Mouse (Mus musculus): ENCODE data around the gene Lgals2.

GRCm38 (mm10) chr15:78839744-78840143 is 15.6 kb downstream of the Lgals2 start:
- no peak for TF ChIP-seq CTCF (IDR thresholded peaks at IDR 0.05; ENCODE audit: low read depth)
- no peak for TF ChIP-seq EP300 (IDR thresholded peaks at IDR 0.05; ENCODE audit: low read depth)
